Mouse (Mus musculus) lung, adult 18-20 months (tissue): ENCODE measurements around the gene Tmem104.

Source experiments
- DNase-seq, 2 experiments: peaks; one replicate each; pipeline ENCODE4 v3.0.0; 2022; ENCODE audit warnings: mixed read lengths in 2 of 2

Tmem104 gene

DNA sequence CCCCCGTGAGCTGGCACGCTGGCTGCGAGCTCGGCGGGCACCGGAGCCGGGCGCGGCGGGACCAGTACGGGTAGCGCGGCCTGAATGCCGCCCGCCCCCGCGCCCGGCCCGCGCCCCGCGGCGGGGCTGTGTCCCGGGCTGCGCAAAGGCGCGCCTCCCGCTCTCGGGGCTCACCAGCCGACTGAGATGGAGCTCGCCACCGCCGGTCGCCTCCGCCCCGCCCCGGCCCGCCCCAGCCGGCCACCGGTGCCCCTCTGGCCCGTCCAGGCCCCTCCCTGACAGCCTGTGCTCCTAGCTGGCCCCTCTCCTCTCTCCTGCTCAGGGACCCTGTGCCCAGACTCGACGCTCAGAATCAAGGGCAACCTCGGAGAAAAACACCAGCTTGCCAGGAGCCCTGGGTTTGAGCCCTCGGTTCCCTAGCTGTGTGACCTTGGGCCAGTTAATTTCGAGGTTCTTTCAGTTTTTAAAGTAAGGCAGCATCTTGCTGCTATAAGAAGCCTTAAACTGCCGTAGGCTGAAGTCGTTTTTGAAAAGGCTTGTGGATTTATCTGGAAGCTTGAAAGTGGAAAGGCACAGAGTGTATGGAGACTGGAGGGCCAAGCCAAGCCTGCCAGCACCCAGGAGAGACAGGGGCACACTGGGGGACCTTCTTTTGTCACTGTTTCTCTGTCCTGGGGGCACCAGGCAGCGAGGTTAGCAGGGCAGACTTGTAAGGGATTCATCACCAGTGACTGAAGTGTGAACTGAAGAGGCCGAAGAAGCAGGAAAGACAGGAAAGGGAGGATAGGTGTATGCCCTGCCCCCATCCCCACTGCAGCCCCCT, 80.0 kb downstream of the Tmem104 start, which contains the start of gene Grin2c:
Grin2c (minus strand) TSS at position 183 of the 823 bp plus-strand sequence.
- no peak for DNase-seq

DNA sequence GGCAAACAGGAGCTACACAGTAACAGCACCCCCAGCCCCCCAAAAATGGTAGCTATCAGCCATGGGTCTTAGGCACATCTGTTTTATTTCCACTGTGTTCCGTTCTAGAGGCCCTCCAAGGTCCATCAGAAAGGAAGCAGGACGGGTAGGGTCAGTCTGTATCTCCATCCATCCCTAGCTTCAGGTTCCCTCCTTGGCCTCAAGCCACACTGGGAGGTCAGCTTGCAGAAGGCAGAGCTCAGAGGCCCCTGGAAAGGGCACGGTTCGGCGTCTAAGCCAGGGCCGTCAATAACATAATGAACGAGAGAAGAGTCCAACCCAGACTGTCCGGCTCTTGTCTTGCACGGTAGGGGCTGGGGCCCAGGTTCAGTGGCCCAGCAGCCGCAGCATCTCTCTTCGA, 80.7 kb downstream of the Tmem104 start:
- DNase-seq = no peak

DNA sequence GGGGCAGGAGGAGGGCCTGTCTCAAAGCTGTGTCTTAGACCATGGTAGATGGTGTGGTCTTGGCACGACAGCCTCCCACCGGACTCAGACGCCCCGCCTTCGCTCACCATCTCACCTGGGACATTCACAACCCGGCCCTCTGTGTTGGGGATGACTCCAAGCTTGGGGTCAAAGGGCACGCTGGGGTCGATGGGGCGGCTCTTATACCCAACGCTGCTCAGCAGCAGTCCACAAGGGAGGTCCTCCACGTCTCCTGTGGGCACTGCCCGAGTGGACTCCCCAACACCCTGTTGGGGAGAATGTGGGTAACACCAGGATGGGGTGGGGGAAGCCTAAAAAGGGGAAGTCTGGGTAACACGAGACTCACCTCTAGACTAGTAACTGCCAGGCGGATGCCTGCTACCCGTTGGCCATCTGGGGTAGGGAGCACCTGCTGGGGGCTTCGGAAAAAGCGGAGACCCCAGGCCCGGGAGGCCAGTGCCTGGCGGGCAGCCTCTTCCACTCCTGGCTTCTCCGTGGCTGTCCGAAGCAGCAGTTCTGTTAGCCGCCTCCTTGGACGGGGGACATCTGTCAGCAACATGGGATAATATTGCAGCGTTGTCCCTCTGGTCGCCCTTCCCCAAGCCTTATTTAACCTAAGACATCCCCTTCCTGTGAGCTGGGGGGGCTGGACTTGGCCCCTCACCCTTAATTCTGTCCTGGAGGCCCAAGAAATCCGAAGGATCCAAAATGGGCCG, 82.2 kb downstream of the Tmem104 start:
- no peak for DNase-seq

DNA sequence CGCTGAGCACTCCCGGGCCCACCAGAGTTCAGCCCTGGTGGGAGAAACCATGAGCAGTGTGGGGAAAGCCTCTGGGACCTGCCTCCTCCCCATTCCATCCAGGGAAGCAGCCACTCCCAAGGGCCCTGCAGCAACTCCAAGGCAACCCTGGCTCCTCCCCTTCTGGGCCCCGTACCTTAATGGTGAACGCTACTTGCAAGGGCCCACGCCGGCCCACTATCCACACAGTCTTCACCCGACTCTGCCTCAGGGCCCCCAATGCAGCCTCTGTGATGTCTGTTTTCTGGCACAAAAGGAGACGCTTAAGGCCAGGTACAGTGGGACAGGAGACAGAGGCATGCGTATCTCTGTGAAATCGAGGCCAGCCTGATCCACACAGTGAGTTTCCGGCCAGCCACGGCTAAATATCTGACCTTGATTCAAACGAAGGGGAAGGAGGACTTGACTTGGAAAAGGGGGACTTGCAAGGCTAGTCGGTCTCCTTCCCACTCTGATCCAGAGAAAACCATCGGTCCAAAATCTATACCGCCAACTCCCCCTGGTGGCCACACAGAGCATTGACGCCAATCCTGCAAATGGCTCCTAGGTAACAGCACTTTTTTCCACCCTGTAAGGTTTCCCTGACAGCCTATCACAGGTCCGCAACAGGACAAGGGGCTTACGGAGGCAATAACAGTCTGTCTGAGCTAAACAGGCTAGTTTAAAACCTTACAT, 83.0 kb downstream of the Tmem104 start:
- peak; percentile 73 to 74 for DNase-seq

DNA sequence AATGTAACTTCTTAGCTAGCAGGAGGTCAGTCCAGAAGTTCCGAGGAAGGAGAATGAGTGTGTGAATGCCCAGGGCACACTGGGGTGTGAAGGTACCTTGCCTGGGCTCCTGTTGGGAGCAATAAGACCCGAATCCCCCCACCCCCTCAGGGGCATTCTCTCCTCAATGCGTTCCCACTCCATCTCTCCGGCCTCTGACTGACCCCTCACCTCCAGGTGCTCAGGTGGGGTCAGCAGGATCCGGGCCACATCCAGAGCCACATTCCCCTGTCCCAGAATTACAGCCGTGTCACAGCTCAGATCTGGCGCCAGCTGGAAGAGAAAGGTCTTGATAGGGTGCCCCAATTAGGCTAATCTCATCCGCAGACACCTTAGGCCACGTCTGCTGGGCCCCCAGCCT, 83.8 kb downstream of the Tmem104 start:
- DNase-seq = no peak

DNA sequence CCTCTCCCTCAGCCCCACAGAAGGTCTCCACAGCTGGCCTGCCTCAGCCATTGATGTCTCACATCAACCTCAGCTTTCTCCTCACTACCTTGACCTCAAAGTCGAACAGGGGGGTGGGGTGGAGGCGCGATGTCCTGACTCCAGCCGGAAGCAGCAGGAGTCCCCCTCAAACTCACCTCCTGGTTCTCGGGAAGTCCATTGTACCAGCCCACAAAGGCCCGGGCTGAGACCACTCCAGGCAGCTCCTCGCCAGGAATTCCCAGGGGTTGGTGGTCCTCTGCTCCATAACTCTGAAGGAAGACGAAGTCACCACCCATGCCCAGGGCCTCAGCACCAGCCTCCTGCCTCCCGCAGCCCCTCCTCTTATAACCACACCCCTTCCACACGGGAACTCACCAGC, 84.2 kb downstream of the Tmem104 start:
- DNase-seq = no peak

DNA sequence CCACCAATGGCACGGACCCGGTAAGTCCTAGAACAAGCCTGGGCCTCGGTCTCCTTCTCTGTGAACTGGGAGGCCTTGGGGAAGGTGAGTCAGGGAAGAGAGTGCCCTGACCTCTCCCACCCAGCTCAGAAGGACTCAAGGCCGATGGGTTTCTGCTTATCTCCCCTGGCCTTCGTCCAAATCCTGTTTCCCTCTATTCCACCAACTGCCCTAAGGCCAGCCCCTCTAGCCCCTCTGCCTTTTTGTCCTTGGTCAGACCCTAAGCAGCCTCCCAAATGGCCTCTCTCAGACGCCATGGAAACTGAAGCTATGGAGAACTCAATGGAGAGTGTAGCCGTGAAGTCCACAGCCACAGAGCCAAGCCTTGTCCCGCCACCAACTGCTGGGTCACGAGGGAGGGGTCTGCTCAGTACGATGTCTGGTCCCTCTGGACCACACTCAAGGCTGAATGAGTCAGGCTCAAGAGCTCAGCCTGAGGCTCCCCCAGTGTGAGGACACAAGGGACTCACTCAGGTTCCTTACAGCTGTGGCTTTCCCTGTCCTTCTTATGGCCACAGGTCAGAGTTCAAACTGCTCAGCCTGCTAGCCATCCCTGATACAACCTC, 85.7 kb downstream of the Tmem104 start:
- DNase-seq = no peak

DNA sequence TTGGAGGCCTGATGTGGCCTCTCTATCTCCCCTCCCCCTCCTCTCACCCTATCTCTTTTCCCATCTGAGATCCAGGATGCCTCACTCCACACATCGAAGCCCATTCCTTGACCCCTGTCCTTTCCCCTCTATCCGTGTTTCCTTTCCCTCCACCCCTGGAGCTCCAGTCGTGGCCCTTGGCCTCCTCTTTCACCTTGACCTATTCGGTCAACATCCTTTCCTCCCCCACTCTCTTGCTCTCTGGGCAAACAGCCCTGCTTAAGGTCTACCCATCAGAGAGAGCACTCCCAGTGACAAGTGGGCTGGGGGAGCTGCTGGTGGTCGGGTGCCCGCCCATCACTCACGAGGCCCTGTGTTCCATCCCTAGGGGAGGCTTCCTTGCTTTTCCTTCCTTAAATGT, 86.4 kb downstream of the Tmem104 start:
- no peak for DNase-seq

DNA sequence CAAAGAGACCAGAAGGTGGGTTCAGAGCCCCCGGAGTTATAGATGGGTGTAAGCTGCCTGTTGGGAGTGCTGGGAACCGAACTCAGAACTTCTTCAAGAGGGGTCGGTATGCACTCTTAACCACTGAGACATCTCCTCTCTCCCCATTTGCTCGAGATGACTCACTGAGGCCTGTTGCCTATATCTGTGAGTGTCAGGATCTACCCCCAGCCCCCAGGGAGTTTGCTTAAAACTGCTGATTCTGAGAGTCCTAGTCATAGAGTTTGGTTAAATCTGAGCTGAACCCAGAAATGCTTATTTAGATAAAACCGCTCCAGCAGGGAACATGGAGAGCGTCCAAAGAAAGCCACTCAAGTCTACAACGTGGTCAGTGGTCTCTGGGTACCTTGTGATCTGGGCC, 86.9 kb downstream of the Tmem104 start:
- DNase-seq = no peak

DNA sequence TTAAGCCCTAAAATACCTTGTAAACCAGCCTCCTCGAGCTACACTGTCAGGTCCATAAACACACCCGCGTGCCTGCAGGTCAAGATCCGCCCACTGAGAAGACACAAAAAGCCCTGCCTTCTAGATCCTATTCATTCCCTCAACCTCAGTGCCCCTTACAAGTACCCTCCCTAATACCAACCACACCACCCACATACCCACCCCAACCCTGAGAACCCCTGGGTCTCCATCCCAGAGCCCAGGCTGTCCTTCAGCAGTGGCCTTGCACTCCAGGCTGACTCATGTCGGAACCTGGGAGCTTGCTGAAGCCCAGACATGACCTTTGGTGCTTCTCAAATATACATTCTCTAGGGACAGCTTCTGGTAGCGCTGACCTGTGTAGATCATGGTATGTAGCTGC, 87.5 kb downstream of the Tmem104 start:
- DNase-seq = no peak

DNA sequence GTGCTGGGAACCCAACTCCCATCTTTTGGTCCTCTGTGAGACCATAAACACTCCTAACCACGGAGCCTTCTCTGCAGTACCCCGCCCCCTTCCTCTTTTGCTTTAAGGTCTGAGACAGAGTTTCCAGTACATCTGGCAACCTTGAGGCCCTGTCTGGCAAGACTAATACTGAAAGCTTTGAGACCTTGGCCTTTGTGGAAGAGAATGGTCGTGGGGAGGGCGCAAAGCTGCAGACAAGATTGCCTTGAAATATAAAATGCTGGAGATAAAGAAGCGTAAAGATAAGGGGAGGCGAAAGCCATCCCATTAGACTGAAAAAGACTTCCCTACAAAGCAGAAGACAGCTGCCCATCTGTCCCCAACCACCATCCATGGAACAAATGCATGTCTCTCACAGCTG, 88.2 kb downstream of the Tmem104 start:
- no peak for DNase-seq

DNA sequence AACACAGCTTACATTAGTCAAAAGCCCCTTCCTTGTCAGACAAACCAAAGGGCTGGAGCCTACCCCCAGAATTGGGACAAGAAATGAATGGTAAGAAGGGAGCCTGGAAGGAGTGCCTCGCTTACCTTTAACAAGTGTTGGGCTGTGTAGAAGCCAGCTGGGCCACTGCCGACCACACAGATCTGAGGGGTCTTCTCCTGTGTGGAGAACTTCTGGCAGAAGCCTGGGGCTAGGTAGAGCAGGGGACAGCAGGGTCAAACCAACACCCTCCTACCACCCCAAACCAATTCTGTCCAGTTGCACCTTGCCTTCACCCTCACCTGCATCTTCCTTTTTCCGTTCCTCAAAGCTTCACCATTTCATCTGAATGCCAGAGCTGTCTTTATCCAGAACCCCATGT, 88.7 kb downstream of the Tmem104 start:
- no peak for DNase-seq

DNA sequence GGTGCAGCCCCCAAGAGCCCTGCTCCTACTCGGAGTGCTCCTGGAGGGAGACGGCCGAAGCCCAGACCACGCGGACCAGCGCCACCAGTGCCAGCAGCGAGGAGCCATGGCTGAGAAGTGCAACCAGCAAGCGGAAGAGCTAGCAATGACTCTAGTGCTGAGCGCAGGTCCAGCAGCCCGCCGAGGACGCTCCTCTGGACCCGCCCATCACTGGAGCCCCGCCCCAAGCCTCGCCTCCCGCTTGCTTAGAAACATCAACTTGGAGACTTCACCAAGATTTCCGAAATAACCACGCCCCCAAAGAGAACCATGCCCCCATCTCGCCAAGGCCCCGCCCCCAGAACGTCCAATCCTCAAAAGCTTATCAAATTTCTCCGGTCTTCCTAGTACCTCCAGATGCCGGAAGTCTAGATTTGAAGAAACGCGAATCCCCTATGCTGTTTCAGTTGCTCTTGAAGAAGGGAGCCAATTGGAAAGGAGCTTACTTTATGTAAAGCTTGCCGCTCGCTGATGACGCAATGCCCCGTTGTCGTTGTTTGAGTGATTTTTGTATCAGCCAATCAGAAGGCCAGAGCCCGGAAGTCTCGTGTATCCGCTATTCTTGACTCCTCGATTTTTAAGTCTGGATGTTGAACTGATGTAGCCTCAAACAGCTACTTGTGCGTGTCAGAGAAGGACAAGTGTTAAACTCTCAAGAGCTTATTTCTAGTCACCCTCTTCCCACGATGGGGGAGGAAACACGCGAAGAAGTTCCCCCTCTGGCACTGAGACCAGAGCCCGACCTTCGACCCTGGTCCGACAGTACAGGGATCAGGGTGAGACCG, 89.7 kb downstream of the Tmem104 start, which contains the start of gene Fdxr:
Fdxr (minus strand) TSS at position 271 of the 824 bp plus-strand sequence.
- DNase-seq = peak; percentile 100

DNA sequence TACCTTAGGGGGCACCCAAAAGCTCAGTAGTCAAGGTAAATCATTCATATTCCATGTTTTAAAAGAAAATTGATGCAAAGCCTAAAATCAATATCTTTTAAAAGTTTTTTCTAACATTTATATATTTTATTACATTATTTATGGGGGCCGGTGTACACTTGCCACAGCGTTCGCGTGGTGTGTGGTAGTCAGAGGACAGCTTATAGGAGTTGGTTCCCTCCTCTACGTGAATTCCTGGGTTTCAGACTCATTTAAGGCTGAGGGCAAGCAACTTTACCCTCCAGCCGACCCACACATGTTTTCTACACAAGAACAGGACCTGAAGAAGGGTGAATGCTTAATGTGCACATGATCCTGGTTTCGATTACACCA, 90.3 kb downstream of the Tmem104 start:
- DNase-seq = no peak

DNA sequence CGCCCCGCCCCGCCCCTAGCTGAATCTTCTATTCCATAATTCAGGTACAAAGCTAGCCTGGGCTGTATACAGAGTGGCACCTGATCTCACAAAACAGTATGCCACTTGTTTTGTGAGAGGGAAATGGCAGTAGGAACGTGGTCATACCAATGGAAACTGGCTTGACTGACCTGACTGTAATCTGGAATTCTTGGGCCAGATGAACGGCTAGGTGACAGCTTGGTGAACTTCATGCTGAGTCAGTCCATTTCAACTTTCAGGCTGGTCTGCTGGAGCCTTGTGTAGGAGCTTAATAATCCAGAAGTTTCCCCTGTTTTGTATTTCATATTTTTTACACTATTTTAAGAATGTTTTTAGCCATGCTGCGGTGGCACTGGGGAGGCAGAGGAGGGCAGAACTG, 90.9 kb downstream of the Tmem104 start:
- DNase-seq = no peak

DNA sequence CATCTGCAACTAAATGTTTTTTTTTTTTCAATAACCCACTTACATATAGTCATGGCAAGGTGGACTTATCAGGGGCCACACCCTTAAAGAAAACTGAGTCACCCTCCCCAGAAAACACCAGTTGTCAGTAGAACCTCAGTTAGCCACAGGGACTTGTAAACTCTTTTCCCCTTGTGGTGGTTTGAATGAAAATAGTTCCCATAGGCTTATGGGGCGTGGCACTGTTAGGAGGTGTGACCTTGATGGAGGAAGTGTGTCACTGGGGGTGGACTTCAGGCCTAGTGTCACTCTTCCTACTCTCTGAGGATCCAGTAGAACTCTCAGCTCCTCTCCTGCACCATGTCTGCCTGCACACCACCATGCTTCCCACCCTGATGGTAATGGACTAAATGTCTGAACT, 92.4 kb downstream of the Tmem104 start:
- no peak for DNase-seq

DNA sequence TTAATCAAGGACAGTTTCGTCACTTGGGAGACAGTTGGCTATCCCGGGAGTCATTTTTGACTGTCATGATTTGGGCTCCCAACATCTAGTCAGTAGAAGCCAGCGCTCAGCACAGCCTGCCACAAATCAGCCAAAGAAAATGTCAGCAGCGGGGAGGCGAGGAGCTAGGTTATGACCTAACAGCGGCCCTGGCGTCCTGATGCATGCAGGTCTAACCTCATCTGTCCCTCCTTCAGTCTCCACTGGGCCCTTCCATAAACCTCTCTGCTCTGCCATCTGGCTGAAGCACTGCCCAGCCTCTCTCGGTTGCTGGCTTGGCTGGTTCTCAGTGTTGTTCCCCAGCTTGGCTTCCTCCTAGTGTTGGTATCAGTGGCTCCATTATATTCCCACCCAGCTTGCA, 95.0 kb downstream of the Tmem104 start:
- peak in 1 of 2 experiments; percentile 19 for DNase-seq

DNA sequence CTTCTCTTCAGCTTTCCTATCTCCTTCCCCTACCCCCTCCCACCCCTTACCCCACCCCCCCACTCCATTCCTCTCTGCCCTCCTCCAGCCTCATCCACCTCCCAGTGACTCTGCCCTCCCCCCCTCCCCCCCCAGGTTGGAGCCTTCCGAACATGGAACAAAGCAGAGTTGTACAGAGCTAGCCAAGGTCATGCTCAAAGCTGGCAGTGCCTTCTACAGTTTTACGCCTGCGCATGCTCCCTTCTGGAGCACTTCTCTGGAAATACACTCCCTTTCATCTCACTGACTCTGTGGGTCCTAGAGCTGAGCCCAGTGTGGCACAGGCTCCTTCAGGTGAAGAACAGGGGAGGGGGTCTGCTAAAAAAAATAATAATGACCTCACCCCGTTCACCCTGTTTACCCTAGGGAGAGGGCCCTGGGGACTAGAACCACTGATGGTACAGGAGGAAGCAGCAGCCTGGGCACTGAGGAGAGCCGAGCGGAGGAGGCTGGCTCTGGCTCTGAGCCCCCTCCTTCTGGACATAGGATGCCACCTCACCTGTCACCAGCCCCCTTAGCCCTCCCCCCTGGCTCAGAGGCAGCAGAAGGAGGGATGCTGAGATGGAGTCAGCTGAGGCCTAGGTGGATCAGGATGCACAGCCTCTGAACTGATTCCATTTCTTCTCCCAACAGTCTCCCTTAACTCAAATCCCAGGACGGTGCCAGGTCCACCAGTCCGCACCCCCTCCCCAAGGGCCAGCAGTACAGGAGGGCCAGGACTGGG, 95.6 kb downstream of the Tmem104 start:
- no peak for DNase-seq

DNA sequence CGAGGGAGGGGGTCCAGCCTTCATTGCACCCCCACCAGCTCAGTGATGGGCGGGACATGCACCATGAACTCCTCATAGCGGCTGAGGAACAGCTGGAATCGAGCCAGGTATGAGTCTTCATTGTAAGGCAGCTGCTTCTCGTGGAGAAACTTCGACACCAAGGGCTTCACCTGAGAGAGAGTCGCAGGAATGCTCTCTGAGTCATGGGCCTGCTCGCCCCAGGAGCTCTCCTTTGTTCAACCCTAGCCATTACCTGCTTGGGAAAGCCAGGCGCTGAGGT, 96.1 kb downstream of the Tmem104 start:
- DNase-seq = no peak

DNA sequence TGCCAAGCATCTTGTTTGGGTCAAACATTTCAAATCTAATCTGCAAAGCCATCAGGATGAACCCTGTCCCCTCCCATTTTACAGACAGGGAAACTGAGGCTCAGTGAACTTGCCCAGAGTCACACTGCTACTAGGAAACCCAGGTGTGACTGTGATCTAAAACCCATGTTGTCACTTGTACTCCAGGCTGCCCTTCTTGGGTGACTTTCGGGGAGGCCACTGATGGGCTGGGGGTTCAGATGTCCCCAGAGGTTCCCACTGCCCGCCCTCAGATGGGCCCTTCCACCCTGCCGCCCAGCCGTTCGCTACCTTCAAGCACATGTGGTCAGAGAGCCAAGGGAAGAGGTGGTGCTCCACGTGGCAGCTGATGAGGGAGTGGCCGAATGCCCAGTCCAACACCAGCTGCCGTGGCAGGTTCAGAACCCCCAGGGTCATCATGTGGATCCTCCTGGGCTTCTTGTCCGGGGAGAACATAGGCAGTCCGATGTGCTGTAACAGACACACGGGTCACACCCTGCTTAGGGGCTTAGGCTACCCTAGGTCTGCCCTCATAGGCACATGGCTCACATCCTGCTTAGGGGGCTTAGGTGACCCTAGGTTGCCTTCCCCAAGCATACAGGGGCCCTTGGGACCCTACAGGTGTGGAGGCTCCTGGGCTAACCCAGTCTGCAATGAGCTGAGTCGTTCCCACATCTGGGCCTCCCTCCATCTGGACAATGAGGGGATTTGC, 96.8 kb downstream of the Tmem104 start:
- no peak for DNase-seq

DNA sequence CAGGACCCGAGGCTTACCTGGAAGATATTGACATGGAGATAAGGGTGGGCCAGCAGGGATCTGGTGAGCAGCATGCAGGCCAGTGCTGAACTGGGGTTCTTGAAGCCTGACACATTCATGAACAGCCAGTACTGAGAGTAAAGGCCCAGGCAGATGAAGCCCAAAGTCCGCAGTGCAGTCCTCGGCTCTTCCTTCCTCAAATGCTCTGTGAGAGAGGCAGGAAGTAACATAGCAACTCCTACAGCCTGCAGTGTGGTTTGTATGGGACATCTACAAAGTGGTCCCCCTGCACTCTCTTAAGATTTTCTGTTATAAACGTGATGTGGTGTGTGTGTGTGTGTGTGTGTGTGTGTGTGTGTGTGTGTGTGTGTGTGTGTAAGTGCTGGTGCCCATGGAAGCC, 98.0 kb downstream of the Tmem104 start:
- DNase-seq = no peak
